Mouse (Mus musculus) limb, embryonic 15.5 days (tissue): ENCODE results near the gene Mboat2. TPM values are rescaled to one million over a fixed set of nuclear protein-coding genes. Genes with fewer than 3 reads are reported as not detected.

ENCODE experiments used
- ATAC-seq: fragments of 200-750 bp; cut with Nextera tagmentation; 2 replicates; pipeline ENCODE4 v1.8.0; 2017; ENCODE audit warnings: low read depth, moderate TSS enrichment; ENCODE audit not compliant: insufficient number of reproducible peaks, low FRiP score, low TSS enrichment
- H3K27ac ChIP-seq: fragments of 300-500 bp; sonication (generic); 2 replicates; pipeline ENCODE4 v1.5.1; 2015; ENCODE audit warnings: moderate library complexity, mild to moderate bottlenecking, inconsistent platforms
- H3K27me3 ChIP-seq: fragments of 300-500 bp; sonication (generic); 2 replicates; pipeline ENCODE4 v1.6.1; 2015; ENCODE audit warnings: inconsistent platforms
- H3K36me3 ChIP-seq: fragments of 300-500 bp; sonication (generic); 2 replicates; pipeline ENCODE4 v1.6.1; 2015; ENCODE audit warnings: inconsistent platforms
- H3K4me1 ChIP-seq: fragments of 300-500 bp; sonication (generic); 2 replicates; pipeline ENCODE4 v1.6.1; 2015; ENCODE audit warnings: inconsistent platforms
- H3K4me2 ChIP-seq: fragments of 300-500 bp; sonication (generic); 2 replicates; pipeline ENCODE4 v1.6.1; 2015; ENCODE audit warnings: mild to moderate bottlenecking, inconsistent platforms
- H3K4me3 ChIP-seq: fragments of 300-500 bp; sonication (generic); 2 replicates; pipeline ENCODE4 v1.5.1; 2015; ENCODE audit warnings: mild to moderate bottlenecking, inconsistent platforms
- H3K9ac ChIP-seq: fragments of 300-500 bp; sonication (generic); 2 replicates; pipeline ENCODE4 v1.6.1; 2015; ENCODE audit warnings: inconsistent platforms
- H3K9me3 ChIP-seq: fragments of 300-500 bp; sonication (generic); 2 replicates; pipeline ENCODE4 v1.6.1; 2016; ENCODE audit warnings: inconsistent platforms
- WGBS: fragments of 180-500 bp; shearing (Covaris S2); methylation state at CpG from one replicate; pipeline ENCODE4 v1.1.7; 2015; 5-methylcytosine and 5-hydroxymethylcytosine counted together
- polyA plus RNA-seq: library from polyadenylated mRNA; unstranded; fragments of >200 nt; fragmentation: Nextera tagmentation; extraction: Ambion mirVana; gene quantifications from 2 replicates; pipeline ENCODE4 v1.2.1, GENCODE M21; 2015

The Mboat2 gene
- polyA plus RNA-seq = 122 and 127 TPM in 2 replicates

- H3K27me3 ChIP-seq = no peaks in the 10 kb centered on the region
- WGBS = under 1% methylated on average over 24 of the region's 24 CpGs
- H3K4me1 ChIP-seq = peaks cover 24% of the 10 kb centered on the region; the same call in 1 of the 2 replicates
- no peaks in the 10 kb centered on the region for H3K36me3 ChIP-seq
- peak within 1 kb of the TSS; percentile 96 for H3K27ac ChIP-seq
- H3K4me2 ChIP-seq = peak within 1 kb of the TSS; percentile 73
- H3K9me3 ChIP-seq = no peaks in the 10 kb centered on the region
- ATAC-seq = peak; percentile 11; the same call in 1 of the 2 replicates
- H3K9ac ChIP-seq = peak within 1 kb of the TSS; percentile 80
- H3K4me3 ChIP-seq = peak within 1 kb of the TSS; percentile 90
Observed at GRCm38 (mm10) chr12:24830766-24831152, at the start of gene Mboat2. TSS of gene Mboat2 (plus strand) at chr12:24830879.

DNA sequence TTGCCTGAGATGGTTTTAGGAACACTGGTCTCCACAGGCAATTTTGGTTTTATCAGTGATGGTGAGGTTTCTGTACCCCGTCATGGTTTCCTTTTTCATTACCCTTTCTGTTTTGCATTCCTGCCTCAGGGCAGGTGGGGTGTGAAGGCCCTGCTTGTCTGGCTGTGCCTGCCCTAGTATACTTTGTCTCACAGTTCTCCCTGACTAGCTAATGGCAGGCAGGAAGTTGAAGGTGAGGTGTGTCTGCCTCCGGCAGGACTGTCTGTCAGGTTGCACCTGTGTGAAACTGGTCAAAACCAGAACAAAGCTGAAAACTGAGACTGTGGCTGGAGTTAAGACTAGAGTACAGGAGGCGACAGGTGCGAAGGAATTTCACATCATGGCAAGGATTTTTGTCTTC is 46.9 kb upstream of the Mboat2 start:
- no peak overlapping the region for H3K27ac ChIP-seq
- H3K4me1 ChIP-seq = no peaks in the 10 kb centered on the region
- no peak overlapping the region for H3K4me3 ChIP-seq
- H3K27me3 ChIP-seq = no peaks in the 10 kb centered on the region
- no peak overlapping the region for H3K9ac ChIP-seq
- WGBS = 42% methylated on average over 4 of the region's 4 CpGs
- no peaks in the 10 kb centered on the region for H3K9me3 ChIP-seq
- no peak for ATAC-seq
- H3K36me3 ChIP-seq = no peaks in the 10 kb centered on the region
- no peak overlapping the region for H3K4me2 ChIP-seq

- Histone ChIP-seq H3K4me1 (no peaks in the 10 kb centered on the region), H3K4me3 (no peak overlapping the region), H3K9ac (no peak overlapping the region), H3K27ac (no peak overlapping the region), H3K36me3 (no peaks in the 10 kb centered on the region), H3K9me3 (no peaks in the 10 kb centered on the region), H3K4me2 (no peak overlapping the region), H3K27me3 (no peaks in the 10 kb centered on the region)
- WGBS = 70% methylated on average over 5 of the region's 5 CpGs
- no peak for ATAC-seq
Observed at GRCm38 (mm10) chr12:24785882-24786281, 44.8 kb upstream of the Mboat2 start.

DNA sequence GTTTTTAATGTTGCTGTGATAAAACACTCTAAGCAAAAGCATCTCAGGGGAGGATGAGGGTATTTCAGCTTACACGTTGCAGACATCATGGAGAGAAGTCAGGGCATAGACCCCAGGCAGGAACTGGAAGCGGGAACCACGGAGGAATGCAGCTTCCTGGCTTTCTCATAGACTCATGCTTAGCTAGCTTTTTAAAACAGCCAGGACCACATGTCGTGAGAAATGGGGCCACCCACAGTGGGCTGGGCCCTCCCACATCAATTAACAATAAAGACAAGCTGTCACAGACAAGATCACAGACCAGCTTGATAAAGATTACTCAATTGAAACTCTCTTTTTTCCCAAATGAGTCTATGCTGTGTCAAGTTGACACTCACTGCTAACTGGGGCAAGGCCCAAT is 44.4 kb upstream of the Mboat2 start:
- H3K27ac ChIP-seq = no peak overlapping the region
- no peak for ATAC-seq
- no peak overlapping the region for H3K4me2 ChIP-seq
- no peaks in the 10 kb centered on the region for H3K9me3 ChIP-seq
- H3K4me1 ChIP-seq = no peaks in the 10 kb centered on the region
- 31% methylated on average over 4 of the region's 4 CpGs for WGBS
- no peaks in the 10 kb centered on the region for H3K36me3 ChIP-seq
- no peak overlapping the region for H3K4me3 ChIP-seq
- no peak overlapping the region for H3K9ac ChIP-seq
- no peaks in the 10 kb centered on the region for H3K27me3 ChIP-seq

- no peaks in the 10 kb centered on the region for H3K9me3 ChIP-seq
- H3K4me3 ChIP-seq = no peak overlapping the region
- H3K27me3 ChIP-seq = no peaks in the 10 kb centered on the region
- H3K4me1 ChIP-seq = no peaks in the 10 kb centered on the region
- ATAC-seq = no peak
- H3K4me2 ChIP-seq = no peak overlapping the region
- H3K9ac ChIP-seq = no peak overlapping the region
- H3K36me3 ChIP-seq = no peaks in the 10 kb centered on the region
- H3K27ac ChIP-seq = no peak overlapping the region
- 67% methylated on average over 1 of the region's 1 CpGs for WGBS
Observed at GRCm38 (mm10) chr12:24789659-24790058, 41.0 kb upstream of the Mboat2 start.

GRCm38 (mm10) chr12:24811230-24811629 is 19.4 kb upstream of the Mboat2 start:
- 18% methylated on average over 1 of the region's 1 CpGs for WGBS

DNA sequence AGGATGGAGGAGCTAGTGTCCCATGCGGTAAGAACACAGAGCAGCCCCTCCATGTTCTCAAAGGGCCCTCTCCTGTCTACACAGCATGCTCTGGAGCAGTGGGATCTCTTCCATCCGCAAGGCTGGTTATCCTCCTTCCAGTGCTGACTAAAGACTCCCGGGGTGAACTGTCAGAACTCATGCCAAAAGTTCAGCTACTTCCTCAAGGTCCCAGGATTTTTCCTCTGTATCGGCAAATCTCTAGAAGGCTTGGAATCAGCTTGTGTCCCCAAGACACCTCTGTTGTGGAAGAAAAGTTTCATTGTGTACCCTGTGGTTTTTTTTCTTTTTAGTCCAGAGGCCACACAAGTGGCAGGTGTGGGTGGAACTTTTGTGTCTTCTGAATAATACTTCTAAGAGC is 18.8 kb upstream of the Mboat2 start:
- 75% methylated on average over 4 of the region's 4 CpGs for WGBS
- H3K4me3 ChIP-seq = no peak overlapping the region
- H3K27ac ChIP-seq = no peak overlapping the region
- H3K4me2 ChIP-seq = no peak overlapping the region
- no peaks in the 10 kb centered on the region for H3K36me3 ChIP-seq
- no peaks in the 10 kb centered on the region for H3K9me3 ChIP-seq
- no peaks in the 10 kb centered on the region for H3K27me3 ChIP-seq
- no peaks in the 10 kb centered on the region for H3K4me1 ChIP-seq
- no peak overlapping the region for H3K9ac ChIP-seq
- ATAC-seq = no peak

More at GRCm38 (mm10) chr12:24811230-24811629, 19.4 kb upstream of the Mboat2 start:
- no peaks in the 10 kb centered on the region for H3K4me1 ChIP-seq
- no peak overlapping the region for H3K9ac ChIP-seq
- H3K9me3 ChIP-seq = no peaks in the 10 kb centered on the region
- H3K4me3 ChIP-seq = no peak overlapping the region
- H3K27ac ChIP-seq = no peak overlapping the region
- H3K36me3 ChIP-seq = no peaks in the 10 kb centered on the region
- ATAC-seq = no peak
- H3K27me3 ChIP-seq = no peaks in the 10 kb centered on the region
- no peak overlapping the region for H3K4me2 ChIP-seq

- Histone ChIP-seq H3K27me3 (no peaks in the 10 kb centered on the region), H3K9me3 (no peaks in the 10 kb centered on the region), H3K27ac (peak overlapping the region; percentile 18; the same call in 1 of the 2 replicates), H3K4me3 (no peak overlapping the region), H3K4me2 (no peak overlapping the region), H3K9ac (no peak overlapping the region), H3K4me1 (peaks cover 13% of the 10 kb centered on the region), H3K36me3 (no peaks in the 10 kb centered on the region)
- 61% methylated on average over 2 of the region's 2 CpGs for WGBS
- ATAC-seq = peak; percentile 67
Observed at GRCm38 (mm10) chr12:24822831-24823230, 7.8 kb upstream of the Mboat2 start.

DNA sequence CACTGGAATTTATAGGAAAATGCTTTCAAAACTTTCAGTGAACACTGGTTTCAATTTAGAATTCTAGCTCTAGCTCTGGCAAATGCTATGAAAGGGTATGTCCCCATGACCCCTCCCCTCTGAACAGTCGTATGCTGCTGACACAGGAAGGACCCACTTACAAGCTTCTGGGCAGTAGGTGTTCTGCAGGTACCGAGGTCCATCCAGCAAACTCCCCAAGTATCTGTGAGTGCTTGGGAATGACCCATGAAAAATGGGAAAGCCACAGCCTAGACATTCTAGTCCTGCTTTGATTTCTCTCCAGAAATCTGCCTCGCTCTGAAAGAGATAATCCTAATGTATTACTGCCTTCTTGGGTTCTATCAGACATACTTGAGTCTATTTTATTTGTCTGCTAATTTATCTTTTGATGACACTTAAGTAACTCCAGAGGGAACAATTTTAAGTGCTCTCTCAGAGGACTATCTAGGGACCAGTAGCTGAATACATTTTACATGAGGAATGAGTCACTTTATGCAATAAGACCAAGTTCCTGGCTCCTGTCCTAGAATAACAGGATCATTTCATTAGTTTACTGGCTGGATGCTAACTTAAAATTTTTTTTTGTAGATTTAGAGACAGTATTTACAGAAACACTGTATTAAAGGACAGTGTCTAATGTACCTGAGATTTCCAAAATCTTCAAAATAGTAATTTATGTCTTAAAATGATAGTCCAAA is 6.9 kb upstream of the Mboat2 start:
- 68% methylated on average over 3 of the region's 3 CpGs for WGBS
- no peak for ATAC-seq
- no peaks in the 10 kb centered on the region for H3K9me3 ChIP-seq
- no peaks in the 10 kb centered on the region for H3K36me3 ChIP-seq
- H3K4me1 ChIP-seq = peaks cover 13% of the 10 kb centered on the region
- H3K4me3 ChIP-seq = no peak overlapping the region
- no peaks in the 10 kb centered on the region for H3K27me3 ChIP-seq
- no peak overlapping the region; the same call in 1 of the 2 replicates for H3K27ac ChIP-seq
- no peak overlapping the region for H3K9ac ChIP-seq
- H3K4me2 ChIP-seq = no peak overlapping the region

- H3K36me3 ChIP-seq = no peaks in the 10 kb centered on the region
- H3K4me3 ChIP-seq = peak overlapping the region; percentile 90
- H3K27ac ChIP-seq = peak overlapping the region; percentile 96; the same call in 1 of the 2 replicates
- no peak for ATAC-seq
- no peaks in the 10 kb centered on the region for H3K9me3 ChIP-seq
- 42% methylated on average over 1 of the region's 1 CpGs for WGBS
- no peaks in the 10 kb centered on the region for H3K27me3 ChIP-seq
- no peak overlapping the region; the same call in 1 of the 2 replicates for H3K9ac ChIP-seq
- H3K4me2 ChIP-seq = peak overlapping the region; percentile 73
- peaks cover 24% of the 10 kb centered on the region; the same call in 1 of the 2 replicates for H3K4me1 ChIP-seq
Observed at GRCm38 (mm10) chr12:24830086-24830485, 593 bp upstream of the Mboat2 start.

GRCm38 (mm10) chr12:24831153-24831963 is 679 bp downstream of the Mboat2 start:
- no peaks in the 10 kb centered on the region for H3K9me3 ChIP-seq
- WGBS = under 1% methylated on average over 69 of the region's 95 CpGs
- no peaks in the 10 kb centered on the region for H3K27me3 ChIP-seq
- H3K9ac ChIP-seq = peak overlapping the region; percentile 80
- peak overlapping the region; percentile 96 for H3K27ac ChIP-seq
- peak overlapping the region; percentile 73 for H3K4me2 ChIP-seq
- ATAC-seq = peak; percentile 100
- H3K4me1 ChIP-seq = peaks cover 24% of the 10 kb centered on the region; the same call in 1 of the 2 replicates
- peak overlapping the region; percentile 90 for H3K4me3 ChIP-seq
- H3K36me3 ChIP-seq = no peaks in the 10 kb centered on the region

- H3K9me3 ChIP-seq = no peaks in the 10 kb centered on the region
- 0% methylated on average over 31 of the region's 32 CpGs for WGBS
- peak overlapping the region; percentile 90 for H3K4me3 ChIP-seq
- H3K4me1 ChIP-seq = peaks cover 24% of the 10 kb centered on the region; the same call in 1 of the 2 replicates
- peak overlapping the region; percentile 73 for H3K4me2 ChIP-seq
- H3K36me3 ChIP-seq = no peaks in the 10 kb centered on the region
- no peak for ATAC-seq
- peak overlapping the region; percentile 76 for H3K9ac ChIP-seq
- no peaks in the 10 kb centered on the region for H3K27me3 ChIP-seq
- H3K27ac ChIP-seq = peak overlapping the region; percentile 91
Observed at GRCm38 (mm10) chr12:24831964-24832427, 1.3 kb downstream of the Mboat2 start.
